Mouse (Mus musculus) liver, postnatal 0 days (tissue): ENCODE results near the gene Mpv17l2. TPM values are rescaled to one million over a fixed set of nuclear protein-coding genes. Genes with fewer than 3 reads are reported as not detected.

Source experiments
- ATAC-seq: fragments of 200-750 bp; cut with Nextera tagmentation; 2 replicates; pipeline ENCODE4 v1.8.0; 2017; ENCODE audit warnings: mild to moderate bottlenecking, moderate library complexity
- DNase-seq: peaks from one replicate; pipeline ENCODE4 v3.0.0-alpha.2; 2016
- H3K27ac ChIP-seq: fragments of 300-500 bp; sonication (generic); 2 replicates; pipeline ENCODE4 v1.5.1; 2014; ENCODE audit warnings: antibody characterized with exemption, moderate library complexity, mild to moderate bottlenecking, low read depth
- H3K27me3 ChIP-seq: fragments of 300-500 bp; sonication (generic); 2 replicates; pipeline ENCODE4 v1.6.1; 2014; ENCODE audit warnings: low read length, control low read depth, mixed read lengths; ENCODE audit not compliant: insufficient read depth
- H3K36me3 ChIP-seq: fragments of 300-500 bp; sonication (generic); replicated peaks from 2 replicates; pipeline ENCODE4 v1.6.1; 2014; ENCODE audit warnings: mild to moderate bottlenecking, control low read depth, low read length, moderate library complexity, mixed read lengths; ENCODE audit not compliant: insufficient read depth
- H3K4me1 ChIP-seq: fragments of 300-500 bp; sonication (generic); 2 replicates; pipeline ENCODE4 v1.6.1; 2014; ENCODE audit warnings: antibody characterized with exemption, mild to moderate bottlenecking, control low read depth; ENCODE audit not compliant: insufficient read depth
- H3K4me2 ChIP-seq: fragments of 300-500 bp; sonication (generic); 2 replicates; pipeline ENCODE4 v1.6.1; 2014; ENCODE audit warnings: low read depth, mild to moderate bottlenecking, low read length, moderate library complexity, mixed read lengths
- H3K4me3 ChIP-seq: fragments of 300-500 bp; sonication (generic); 2 replicates; pipeline ENCODE4 v1.5.1; 2014; ENCODE audit warnings: low read depth, low read length
- H3K9ac ChIP-seq: fragments of 300-500 bp; sonication (generic); replicated peaks from 2 replicates; pipeline ENCODE4 v1.6.1; 2014; ENCODE audit warnings: mild to moderate bottlenecking, moderate library complexity
- H3K9me3 ChIP-seq: fragments of 300-500 bp; sonication (generic); 2 replicates; pipeline ENCODE4 v1.6.1; 2016; ENCODE audit warnings: mild to moderate bottlenecking, control low read depth, low read length, mixed read lengths
- CTCF ChIP-seq: sonication (generic); IDR thresholded peaks from 2 replicates; pipeline ENCODE4 v1.5.1; 2016; ENCODE audit warnings: antibody characterized with exemption, low read depth
- EP300 ChIP-seq: IDR thresholded peaks from 2 replicates; pipeline ENCODE4 v1.6.1; 2016; ENCODE audit warnings: antibody characterized with exemption, low read depth, mild to moderate bottlenecking
- WGBS: fragments of 180-500 bp; shearing (Covaris S2); extraction: QIAGEN DNeasy Blood & Tissue Kit; methylation state at CpG from one replicate; pipeline ENCODE4 v1.1.7; 2014; ENCODE audit not compliant: insufficient replicate concordance; 5-methylcytosine and 5-hydroxymethylcytosine counted together
- polyA plus RNA-seq: library from polyadenylated mRNA; unstranded; fragments of >200 nt; fragmentation: Nextera tagmentation; extraction: Ambion mirVana; gene quantifications from 2 replicates; pipeline ENCODE4 v1.2.1, GENCODE M21; 2015

The Mpv17l2 gene
- polyA plus RNA-seq, 1 experiment from 2014 or later: 36.3 TPM

DNA sequence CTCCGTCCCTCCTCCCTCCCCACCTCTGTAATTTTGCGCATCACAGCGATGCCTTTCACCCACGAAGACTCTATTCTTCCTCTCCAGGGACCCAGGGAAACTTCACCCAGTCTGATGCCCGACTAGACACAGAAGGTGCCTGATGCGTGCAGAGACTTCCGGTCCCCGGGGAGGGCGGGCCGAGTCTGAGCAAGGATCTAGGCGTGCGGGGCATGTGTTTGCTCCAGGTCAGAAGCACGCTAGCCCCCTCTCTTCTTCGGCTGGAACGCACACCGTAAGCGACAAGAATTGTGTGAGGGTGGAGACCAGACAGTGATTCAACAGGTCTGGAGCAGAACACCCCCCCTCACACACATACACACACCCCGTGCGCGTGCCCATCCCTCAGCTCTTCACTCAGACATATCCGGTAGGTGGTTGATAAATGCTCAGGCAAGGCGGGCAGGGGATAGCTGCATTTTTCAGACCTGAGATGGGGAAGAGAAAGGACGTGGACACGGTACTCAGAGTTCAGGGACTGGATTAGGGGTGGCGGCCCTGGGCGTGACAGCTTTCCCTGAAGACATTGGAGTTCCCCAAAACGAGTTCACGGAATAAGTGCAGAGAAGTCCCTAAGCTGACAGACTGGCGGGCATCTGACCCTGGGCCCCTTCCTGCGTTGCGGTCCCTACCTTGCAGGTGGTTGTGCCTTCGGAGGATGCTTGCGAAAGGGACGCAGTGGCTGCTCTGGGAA, 5.3 kb upstream of the Mpv17l2 start:
- ATAC-seq (no peak), DNase-seq (peak; percentile 71)
- Histone ChIP-seq H3K9ac (peak overlapping the region; percentile 70), H3K27ac (peak overlapping the region; percentile 66), H3K9me3 (no peaks in the 10 kb centered on the region), H3K36me3 (peaks cover 19% of the 10 kb centered on the region), H3K4me2 (peak overlapping the region; percentile 84), H3K4me3 (peak overlapping the region; percentile 48), H3K4me1 (peaks cover 72% of the 10 kb centered on the region), H3K27me3 (no peaks in the 10 kb centered on the region)
- WGBS: 4% methylated on average over 34 of the region's 34 CpGs
- TF ChIP-seq CTCF (no peak), EP300 (no peak)

GRCm38 (mm10) chr8:70765329-70765728, 4.6 kb upstream of the Mpv17l2 start:
- Histone ChIP-seq H3K27ac (0 out of 2 replicates have a peak overlapping the region, but pooled peaks have one; percentile 66), H3K9ac (peak overlapping the region; percentile 8; the same call in 1 of the 2 replicates), H3K4me3 (peak overlapping the region; percentile 48), H3K27me3 (no peaks in the 10 kb centered on the region), H3K36me3 (peaks cover 12% of the 10 kb centered on the region), H3K4me2 (peak overlapping the region; percentile 84), H3K4me1 (peaks cover 73% of the 10 kb centered on the region), H3K9me3 (no peaks in the 10 kb centered on the region)
- DNase-seq (no peak), ATAC-seq (no peak)
- TF ChIP-seq EP300: no peak
- no peak for TF ChIP-seq CTCF
- WGBS: 37% methylated on average over 9 of the region's 9 CpGs

GRCm38 (mm10) chr8:70764676-70765075, 3.9 kb upstream of the Mpv17l2 start:
- ATAC-seq (no peak), DNase-seq (no peak)
- Histone ChIP-seq H3K4me3 (no peak overlapping the region), H3K27ac (peak overlapping the region; percentile 87), H3K4me2 (peak overlapping the region; percentile 84), H3K9ac (no peak overlapping the region; the same call in 1 of the 2 replicates), H3K36me3 (peaks cover 10% of the 10 kb centered on the region), H3K4me1 (peaks cover 79% of the 10 kb centered on the region), H3K27me3 (no peaks in the 10 kb centered on the region), H3K9me3 (no peaks in the 10 kb centered on the region)
- TF ChIP-seq EP300 (no peak), CTCF (no peak)
- WGBS: 83% methylated on average over 13 of the region's 13 CpGs

GRCm38 (mm10) chr8:70764026-70764425, 3.3 kb upstream of the Mpv17l2 start:
- Histone ChIP-seq H3K4me1 (peaks cover 80% of the 10 kb centered on the region), H3K4me3 (no peak overlapping the region), H3K27ac (peak overlapping the region; percentile 87), H3K36me3 (peaks cover 10% of the 10 kb centered on the region), H3K9me3 (no peaks in the 10 kb centered on the region), H3K4me2 (peak overlapping the region; percentile 84), H3K27me3 (no peaks in the 10 kb centered on the region), H3K9ac (no peak overlapping the region; the same call in 1 of the 2 replicates)
- TF ChIP-seq EP300 (peak; percentile 83), CTCF (peak; percentile 8; the same call in 1 of the 2 replicates)
- 31% methylated on average over 8 of the region's 8 CpGs for WGBS
- ATAC-seq (peak; percentile 43), DNase-seq (peak; percentile 69)

DNA sequence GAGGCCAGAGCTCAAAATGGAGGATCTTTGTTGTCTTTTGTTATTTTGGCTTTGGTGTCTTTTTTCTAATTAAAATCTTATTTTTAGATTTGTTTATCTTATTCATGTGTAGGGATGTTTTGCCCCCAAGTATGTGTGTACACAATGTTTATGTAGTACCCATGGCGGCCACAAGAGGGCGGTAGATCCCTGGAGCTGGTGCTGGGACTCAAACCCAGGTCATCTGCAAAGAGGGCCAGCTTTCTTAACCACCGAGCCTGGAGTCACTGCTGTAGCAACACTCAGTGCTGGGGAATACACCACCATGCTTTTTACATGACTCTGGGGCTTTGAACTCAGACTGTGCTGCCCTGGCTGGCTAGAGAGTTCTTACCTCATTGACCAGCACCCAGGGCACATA, 2.6 kb upstream of the Mpv17l2 start:
- WGBS: 0% methylated on average over 3 of the region's 3 CpGs
- Histone ChIP-seq H3K4me2 (peak overlapping the region; percentile 84), H3K27me3 (no peaks in the 10 kb centered on the region), H3K4me1 (peaks cover 75% of the 10 kb centered on the region), H3K9me3 (no peaks in the 10 kb centered on the region), H3K36me3 (peaks cover 8% of the 10 kb centered on the region), H3K9ac (no peak overlapping the region), H3K27ac (peak overlapping the region; percentile 87), H3K4me3 (no peak overlapping the region)
- ATAC-seq (no peak), DNase-seq (peak; percentile 80)
- TF ChIP-seq EP300 (no peak), CTCF (peak; percentile 94)

- TF ChIP-seq EP300 (no peak), CTCF (no peak)
- Histone ChIP-seq H3K4me2 (peak overlapping the region; percentile 31), H3K27me3 (no peaks in the 10 kb centered on the region), H3K36me3 (peaks cover 8% of the 10 kb centered on the region), H3K4me3 (no peak overlapping the region), H3K9me3 (no peaks in the 10 kb centered on the region), H3K4me1 (peaks cover 70% of the 10 kb centered on the region), H3K27ac (peak overlapping the region; percentile 76), H3K9ac (0 out of 2 replicates have a peak overlapping the region, but pooled peaks have one; percentile 2)
- WGBS: 46% methylated on average over 1 of the region's 1 CpGs
- ATAC-seq (no peak), DNase-seq (peak; percentile 65)
Observed at GRCm38 (mm10) chr8:70762118-70762517, 1.4 kb upstream of the Mpv17l2 start.
